8 mouse cellular contexts compared by ENCODE assay signal in genomic region chr12:54789346-54790143, GRCm38 (mm10). TPM values are rescaled to one million over a fixed set of nuclear protein-coding genes. Genes with fewer than 3 reads are reported as not detected.
DNase-seq lines count a peak whose midpoint lies in the region; ATAC-seq and TF ChIP-seq lines count a peak whose summit lies in the region.

No protein-coding gene starts in this region.

- no peak overlapping the region for H3K4me2 ChIP-seq in forebrain, postnatal 0 days (ENCODE audit: low read depth)
- 0 out of 2 replicates have a peak overlapping the region, but pooled peaks have one; percentile 6 for H3K4me2 ChIP-seq in hindbrain, embryonic 13.5 days
- H3K4me2 ChIP-seq in liver, embryonic 12.5 days: peak overlapping the region; percentile 43
- H3K4me2 ChIP-seq in neural tube, embryonic 12.5 days (replicated peaks): peak overlapping the region; percentile 10; the same call in 1 of the 2 replicates

- peaks cover 3% of the 10 kb centered on the region; the same call in 1 of the 2 replicates for H3K36me3 ChIP-seq in forebrain, postnatal 0 days (ENCODE audit: insufficient read depth)
- H3K36me3 ChIP-seq in hindbrain, embryonic 13.5 days: peaks cover 13% of the 10 kb centered on the region
- H3K36me3 ChIP-seq in liver, embryonic 12.5 days: peaks cover 7% of the 10 kb centered on the region; the same call in 1 of the 2 replicates
- peaks cover 5% of the 10 kb centered on the region; the same call in 1 of the 2 replicates for H3K36me3 ChIP-seq in neural tube, embryonic 12.5 days

- peaks cover 9% of the 10 kb centered on the region for H3K4me1 ChIP-seq in forebrain, postnatal 0 days (ENCODE audit: insufficient read depth)
- H3K4me1 ChIP-seq in hindbrain, embryonic 13.5 days (replicated peaks): peaks cover 44% of the 10 kb centered on the region
- peaks cover 42% of the 10 kb centered on the region for H3K4me1 ChIP-seq in liver, embryonic 12.5 days
- peaks cover 24% of the 10 kb centered on the region for H3K4me1 ChIP-seq in neural tube, embryonic 12.5 days

- H3K4me3 ChIP-seq in forebrain, postnatal 0 days (ENCODE audit: low read depth, low read length): no peak overlapping the region
- no peak overlapping the region for H3K4me3 ChIP-seq in hindbrain, embryonic 13.5 days
- H3K4me3 ChIP-seq in liver, embryonic 12.5 days: 0 out of 2 replicates have a peak overlapping the region, but pooled peaks have one; percentile 1
- no peak overlapping the region for H3K4me3 ChIP-seq in neural tube, embryonic 12.5 days

- peak; percentile 42; the same call in 1 of the 2 replicates for ATAC-seq in forebrain, postnatal 0 days
- no peak for ATAC-seq in hindbrain, embryonic 13.5 days (ENCODE audit: low FRiP score)
- peak; percentile 87 for ATAC-seq in liver, embryonic 12.5 days
- peak; percentile 37; the same call in 1 of the 2 replicates for ATAC-seq in neural tube, embryonic 12.5 days (ENCODE audit: low FRiP score, low read depth)

- no peak for TF ChIP-seq CTCF in forebrain, postnatal 0 days (IDR thresholded peaks at IDR 0.05; ENCODE audit: low read depth)

- no peak overlapping the region for H3K27ac ChIP-seq in forebrain, postnatal 0 days (ENCODE audit: low read depth, low read length)
- H3K27ac ChIP-seq in hindbrain, embryonic 13.5 days: no peak overlapping the region
- peak overlapping the region; percentile 4; the same call in 1 of the 2 replicates for H3K27ac ChIP-seq in liver, embryonic 12.5 days
- no peak overlapping the region for H3K27ac ChIP-seq in neural tube, embryonic 12.5 days

- no peaks in the 10 kb centered on the region for H3K9me3 ChIP-seq in forebrain, postnatal 0 days (ENCODE audit: low read length)
- no peaks in the 10 kb centered on the region for H3K9me3 ChIP-seq in hindbrain, embryonic 13.5 days
- H3K9me3 ChIP-seq in liver, embryonic 12.5 days (replicated peaks): no peaks in the 10 kb centered on the region
- no peaks in the 10 kb centered on the region for H3K9me3 ChIP-seq in neural tube, embryonic 12.5 days

- H3K9ac ChIP-seq in forebrain, postnatal 0 days: no peak overlapping the region
- H3K9ac ChIP-seq in hindbrain, embryonic 13.5 days: no peak overlapping the region
- 0 out of 2 replicates have a peak overlapping the region, but pooled peaks have one; percentile 4 for H3K9ac ChIP-seq in liver, embryonic 12.5 days
- no peak overlapping the region for H3K9ac ChIP-seq in neural tube, embryonic 12.5 days

- no peaks in the 10 kb centered on the region for H3K27me3 ChIP-seq in forebrain, postnatal 0 days (ENCODE audit: insufficient read depth, low read length)
- H3K27me3 ChIP-seq in hindbrain, embryonic 13.5 days: no peaks in the 10 kb centered on the region
- no peaks in the 10 kb centered on the region for H3K27me3 ChIP-seq in liver, embryonic 12.5 days (replicated peaks)
- H3K27me3 ChIP-seq in neural tube, embryonic 12.5 days (replicated peaks): no peaks in the 10 kb centered on the region

- 15% methylated on average over 11 of the region's 11 CpGs for WGBS in forebrain, postnatal 0 days
- WGBS in hindbrain, embryonic 13.5 days: 23% methylated on average over 11 of the region's 11 CpGs
- 39% methylated on average over 11 of the region's 11 CpGs for WGBS in liver, embryonic 12.5 days (ENCODE audit: insufficient replicate concordance)
- WGBS in neural tube, embryonic 12.5 days: 30% methylated on average over 11 of the region's 11 CpGs

- peak; percentile 22 for DNase-seq in ovary, postnatal 36 days (ENCODE audit: low spot score)
- no peak for DNase-seq in ovary, adult 18-20 months (ENCODE audit: low spot score)
- DNase-seq in forebrain, postnatal 0 days: no peak
- no peak for DNase-seq in cerebellum, adult 9-11 months
- DNase-seq in adrenal gland, postnatal 4 days (ENCODE audit: low spot score in 2 of 2): no peak

RNA-seq across cellular contexts. Expression of gene Snx6, which starts 6.0 kb away (rescaled TPM):
- total RNA-seq in forebrain, postnatal 0 days (2014; rRNA removed): 104 and 111 TPM in 2 replicates
- 142 and 152 TPM in 2 replicates for polyA plus RNA-seq in forebrain, postnatal 0 days (2015; fragmentation: Nextera tagmentation; extraction: Ambion mirVana)
- polyA plus RNA-seq in hindbrain, embryonic 13.5 days (2015; fragmentation: Nextera tagmentation; extraction: Ambion mirVana): 178 and 201 TPM in 2 replicates
- 63.6 and 64.8 TPM in 2 replicates for polyA plus RNA-seq in liver, embryonic 12.5 days (2016; fragmentation: Nextera tagmentation; extraction: Ambion mirVana)
- polyA plus RNA-seq in neural tube, embryonic 12.5 days (2016; fragmentation: Nextera tagmentation; extraction: Ambion mirVana): 180 and 191 TPM in 2 replicates
- total RNA-seq in adrenal gland, postnatal 4 days (2021): 10 to 100 TPM; 81.3 to 92.7 TPM
